Mouse (Mus musculus) MN1 (cell line): ENCODE measurements around the gene 1810065E05Rik.

ENCODE experiments used
- DNase-seq: peaks from one replicate; pipeline ENCODE4 v3.0.0-alpha.2; 2016; ENCODE audit warnings: low spot score

The 1810065E05Rik gene

DNA sequence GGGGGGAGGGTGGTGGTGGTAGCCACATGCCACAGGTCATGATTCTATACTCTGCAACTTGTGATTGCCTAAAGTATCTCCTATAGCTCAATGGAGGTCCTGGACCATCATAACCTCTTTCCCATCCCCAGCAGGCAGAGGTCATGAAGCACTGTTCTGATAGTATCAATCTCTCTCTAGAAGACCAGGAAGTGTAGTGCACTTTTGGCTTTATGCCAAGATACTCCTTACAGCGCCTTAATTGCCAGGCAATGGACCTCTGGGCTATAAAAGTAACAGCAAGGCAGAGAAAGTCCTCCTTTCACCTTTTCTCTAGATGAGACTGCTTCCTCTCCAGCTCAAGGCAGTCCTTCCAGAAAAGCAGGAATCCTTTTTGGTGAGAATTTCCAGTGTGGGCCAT, at the start of gene 1810065E05Rik:
1810065E05Rik (plus strand) TSS at position 297 of the 400 bp plus-strand sequence.
- no peak for DNase-seq

DNA sequence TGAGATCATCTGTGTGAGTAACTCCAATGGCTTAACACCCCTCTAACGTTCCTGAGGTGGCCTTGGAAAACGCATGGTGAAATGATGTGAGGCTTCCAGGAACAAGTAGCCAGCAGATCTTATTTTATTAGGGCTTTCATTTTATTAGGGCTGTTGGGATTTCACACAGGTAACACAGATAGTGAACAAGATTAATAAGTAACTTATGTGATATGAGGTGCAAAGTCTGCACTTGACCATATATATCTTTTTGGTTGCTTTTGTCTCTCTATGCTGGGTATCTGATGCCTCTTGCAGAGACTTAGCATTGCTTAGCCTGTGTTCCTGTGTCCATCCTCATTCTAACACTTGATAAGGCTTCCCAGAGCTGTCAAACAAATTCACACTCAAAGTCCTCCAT, 43.6 kb upstream of the 1810065E05Rik start:
- DNase-seq, result no peak

DNA sequence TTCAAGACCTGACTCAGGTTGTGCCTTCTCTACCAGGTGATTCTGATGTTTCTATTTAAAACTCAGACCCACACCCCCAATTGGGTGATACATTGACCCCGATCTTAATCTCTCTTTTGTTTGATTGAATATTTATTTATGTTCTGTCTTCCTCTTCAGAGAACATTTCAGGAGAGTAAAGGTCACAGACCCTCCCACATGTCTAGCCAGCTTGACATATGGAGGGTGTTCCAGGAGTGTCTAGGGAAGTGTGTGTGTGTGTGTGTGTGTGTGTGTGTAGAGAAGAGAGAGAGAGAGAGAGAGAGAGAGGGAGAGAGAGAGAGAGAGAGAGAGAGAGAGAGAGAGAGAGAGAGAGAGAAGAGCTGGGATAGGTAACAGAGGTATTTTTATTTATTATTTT, 43.2 kb upstream of the 1810065E05Rik start:
- DNase-seq, result no peak

DNA sequence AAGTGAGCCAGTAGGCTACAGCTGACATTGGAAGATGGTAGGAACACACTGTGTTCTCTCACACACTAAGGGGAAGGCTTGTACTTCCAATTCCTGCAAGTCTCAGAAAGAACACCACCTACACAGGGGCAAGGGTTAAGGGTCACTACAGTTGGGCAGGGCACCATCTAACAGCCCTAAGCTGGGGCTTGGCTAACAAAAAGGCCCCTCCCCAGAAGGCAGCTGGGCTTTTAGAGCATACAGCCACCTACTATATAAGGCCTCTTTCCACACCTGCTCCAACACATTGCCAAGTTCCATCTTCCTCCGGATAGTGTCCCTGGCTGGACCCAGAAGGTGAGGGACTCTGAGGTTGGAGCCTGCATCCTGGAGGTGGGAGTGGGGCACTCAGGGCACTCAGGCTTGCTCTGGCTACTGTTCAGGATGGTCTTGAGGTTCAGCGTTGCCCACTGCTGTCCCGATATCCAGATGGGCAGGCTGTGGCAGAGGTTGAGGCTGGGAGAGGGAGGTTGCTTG, 42.1 kb upstream of the 1810065E05Rik start, which contains the start of gene Lypd8:
Lypd8 (plus strand) TSS at position 281 of the 516 bp plus-strand sequence.
- no peak for DNase-seq

DNA sequence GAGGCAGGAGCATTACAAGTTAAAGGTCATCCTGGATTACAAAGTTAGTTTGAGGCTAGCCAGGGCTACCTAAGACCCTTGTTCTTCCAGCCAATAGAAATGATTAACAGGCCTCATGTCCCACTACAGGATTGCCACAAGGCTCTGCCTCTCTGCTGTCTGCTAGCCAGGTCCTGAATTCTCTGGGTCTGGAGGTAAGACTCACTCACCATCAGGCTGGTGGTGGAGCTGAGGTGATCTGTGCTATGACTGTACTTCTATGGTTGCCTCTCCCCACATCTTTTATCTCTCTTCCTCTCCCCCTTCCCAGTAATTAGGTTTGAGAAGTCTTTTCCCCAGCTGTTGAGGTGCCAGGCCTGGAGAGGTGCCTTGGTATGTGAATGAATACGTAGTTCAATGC, 41.4 kb upstream of the 1810065E05Rik start:
- DNase-seq, result no peak

DNA sequence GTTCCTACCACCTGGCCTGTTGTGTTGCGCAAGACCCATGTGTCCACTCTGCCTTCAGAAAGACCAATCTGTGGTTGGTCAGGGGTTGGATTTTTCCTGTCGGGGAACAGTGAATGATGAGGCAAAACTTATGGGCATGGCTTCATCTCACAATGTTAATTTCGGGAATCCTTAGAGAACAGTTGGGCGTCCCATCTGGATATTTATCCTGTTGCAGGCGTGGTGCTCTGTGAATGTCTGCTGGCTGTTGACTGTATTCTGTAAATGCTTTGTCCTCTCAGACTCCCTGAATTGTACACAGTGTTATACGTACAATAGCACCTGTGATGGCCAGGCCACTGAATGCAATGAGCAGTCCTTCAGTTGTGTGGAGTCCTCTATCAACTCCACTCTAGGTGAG, 38.4 kb upstream of the 1810065E05Rik start:
- no peak for DNase-seq

- no peak for DNase-seq
These were observed 20.8 kb upstream of the 1810065E05Rik start for GRCm38 (mm10) chr11:58399985-58400645.

GRCm38 (mm10) chr11:58400655-58401054, 20.3 kb upstream of the 1810065E05Rik start:
- no peak for DNase-seq

DNA sequence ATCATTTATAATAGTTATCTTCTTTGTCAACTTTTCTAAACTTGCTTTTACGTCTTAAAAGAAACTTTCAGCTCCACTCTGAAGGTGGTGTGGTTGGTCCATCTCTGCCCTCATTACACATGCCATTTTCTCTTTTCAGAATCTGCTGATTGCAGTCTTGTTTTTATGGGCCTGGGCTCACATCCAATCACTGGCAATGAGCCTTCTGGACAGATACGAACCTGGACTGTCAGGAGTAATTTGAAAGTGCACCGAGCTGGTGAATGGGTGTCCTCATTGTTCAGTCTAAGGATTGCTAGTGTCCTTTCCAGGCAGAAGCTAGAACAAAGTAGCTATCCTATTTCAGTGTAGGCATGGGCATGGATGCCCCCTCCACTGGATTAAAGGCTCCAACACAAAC, 12.8 kb upstream of the 1810065E05Rik start:
- no peak for DNase-seq

- no peak for DNase-seq
These were observed 2.6 kb upstream of the 1810065E05Rik start for GRCm38 (mm10) chr11:58418336-58418735.

GRCm38 (mm10) chr11:58432259-58432658, 11.3 kb downstream of the 1810065E05Rik start, which contains the start of gene Gm12253:
Gene Gm12253, plus strand, starts transcription at chr11:58432559.
- no peak for DNase-seq

- DNase-seq, result no peak
These were observed 17.0 kb downstream of the 1810065E05Rik start for GRCm38 (mm10) chr11:58437866-58438265.

- DNase-seq, result no peak
These were observed 31.8 kb downstream of the 1810065E05Rik start, which contains the start of gene Lypd9 for GRCm38 (mm10) chr11:58452759-58453158. Gene Lypd9, minus strand, starts transcription at chr11:58452923.

DNA sequence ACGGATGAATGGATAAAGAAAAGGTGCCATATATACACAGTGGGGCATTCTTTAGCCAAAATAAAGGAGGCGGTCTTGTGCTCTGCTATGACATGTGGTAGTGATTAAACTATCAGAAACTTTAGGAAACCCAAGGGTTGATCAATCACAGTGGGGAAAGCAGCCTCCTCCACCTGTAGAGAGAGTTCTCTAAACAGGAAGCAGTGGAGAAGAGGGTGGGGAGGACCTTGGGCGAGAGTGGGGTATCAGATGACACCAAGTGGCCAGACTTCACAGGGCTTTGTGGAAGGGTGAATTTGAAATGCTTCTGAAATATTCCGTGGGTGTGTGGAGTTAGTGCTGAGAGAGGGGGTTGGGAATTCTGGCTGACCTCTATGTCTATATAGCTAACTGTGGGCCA, 32.7 kb downstream of the 1810065E05Rik start:
- no peak for DNase-seq

GRCm38 (mm10) chr11:58462170-58462569, 41.3 kb downstream of the 1810065E05Rik start, which contains the start of gene Olfr30:
Gene Olfr30, minus strand, starts transcription at chr11:58462270.
- DNase-seq, result no peak
